Mouse (Mus musculus) G1E-ER4 (cell line): ENCODE data around the gene Gosr1. TPM values are rescaled to one million over a fixed set of nuclear protein-coding genes. Genes with fewer than 3 reads are reported as not detected.

Experiments used
- GATA1 ChIP-seq: IDR thresholded peaks from one replicate; pipeline ENCODE4 v1.8.0; 2012; ENCODE audit warnings: low read length, inconsistent platforms
- polyA plus RNA-seq: library from polyadenylated mRNA; stranded (reverse); fragments of >175 nt; gene quantifications from 2 replicates; pipeline ENCODE4 v1.2.3, GENCODE M21; 2012

The Gosr1 gene
- polyA plus RNA-seq, 1 experiment, result 1.4 TPM

GRCm38 (mm10) chr11:76748819-76749218 lies 14.6 kb downstream of the Gosr1 start:
- TF ChIP-seq GATA1, result no peak

DNA sequence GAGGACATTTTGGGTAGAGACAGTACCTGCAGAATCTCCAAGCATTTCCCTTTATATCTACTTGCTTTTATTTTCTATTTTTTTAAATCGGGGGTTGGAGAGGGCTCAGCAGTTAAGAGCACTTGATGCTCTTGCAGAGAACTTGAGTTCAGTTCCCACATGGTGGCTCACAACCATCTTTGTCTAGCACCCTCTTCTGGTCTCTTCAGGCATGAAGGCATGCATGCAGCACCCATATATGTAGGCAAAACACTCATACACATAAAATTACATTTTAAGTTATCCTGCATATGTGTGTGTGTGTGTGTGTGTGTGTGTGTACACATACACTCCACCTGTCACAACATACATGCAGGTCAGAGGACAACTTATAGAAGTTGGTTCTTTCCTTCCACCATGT lies 17.5 kb downstream of the Gosr1 start:
- no peak for TF ChIP-seq GATA1

DNA sequence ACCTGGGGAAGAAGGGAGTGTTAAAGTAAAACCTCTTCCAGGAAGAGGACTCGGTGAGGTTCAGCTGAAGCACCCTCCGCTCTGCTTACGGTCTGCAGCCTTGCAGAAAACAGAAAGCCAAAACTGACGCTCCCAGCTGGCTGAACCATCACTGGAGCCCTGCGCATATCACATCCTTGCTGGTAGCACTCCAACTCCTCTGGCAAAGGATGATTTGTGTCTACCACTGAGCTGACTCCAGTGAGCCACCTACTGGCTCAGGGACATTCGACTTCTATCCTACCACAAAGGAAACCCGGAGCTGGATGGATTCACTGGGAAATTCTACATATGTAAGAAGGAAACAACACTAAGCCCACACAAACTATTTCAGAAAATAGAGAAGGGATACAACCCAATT lies 18.8 kb downstream of the Gosr1 start:
- TF ChIP-seq GATA1, result no peak

DNA sequence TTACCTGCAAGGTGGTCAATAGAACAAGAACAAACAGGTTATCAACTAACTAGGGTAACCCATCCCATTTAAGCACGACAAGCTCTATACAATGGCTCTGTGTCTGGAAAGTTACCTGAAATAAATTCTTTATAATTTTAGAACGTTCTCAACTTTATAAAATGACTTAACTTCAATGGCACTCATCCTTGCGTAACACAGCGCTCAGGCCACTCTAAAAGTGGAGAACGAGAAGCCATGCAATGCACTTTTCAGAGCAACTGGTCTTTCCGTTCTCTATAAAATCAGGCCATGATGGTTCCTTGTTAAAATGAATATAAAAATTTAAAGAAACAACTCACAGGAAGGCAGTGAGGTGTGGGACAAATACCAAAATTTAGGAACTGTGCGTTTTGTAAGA lies 20.9 kb downstream of the Gosr1 start:
- TF ChIP-seq GATA1, result no peak

DNA sequence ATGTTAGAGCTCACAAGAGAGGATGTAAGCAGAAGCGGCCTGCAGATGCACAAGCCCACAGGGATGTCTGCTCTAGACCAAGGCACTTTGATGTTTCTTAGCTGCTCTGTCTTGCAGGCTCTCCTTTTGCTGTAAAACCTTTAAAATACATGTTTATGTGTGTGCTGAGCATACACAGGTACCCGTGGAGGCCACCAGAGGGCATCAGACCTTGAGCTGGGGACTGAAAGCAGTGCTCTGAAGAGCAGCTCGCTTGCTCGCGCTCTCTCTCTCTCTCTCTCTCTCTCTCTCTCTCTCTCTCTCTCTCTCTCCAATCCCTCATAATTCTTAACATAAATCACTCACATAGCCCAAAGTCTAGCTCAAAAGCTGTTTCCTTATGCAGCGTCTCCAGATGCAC lies 24.3 kb downstream of the Gosr1 start:
- no peak for TF ChIP-seq GATA1

GRCm38 (mm10) chr11:76735753-76736324 lies 27.5 kb downstream of the Gosr1 start:
- TF ChIP-seq GATA1, result no peak

DNA sequence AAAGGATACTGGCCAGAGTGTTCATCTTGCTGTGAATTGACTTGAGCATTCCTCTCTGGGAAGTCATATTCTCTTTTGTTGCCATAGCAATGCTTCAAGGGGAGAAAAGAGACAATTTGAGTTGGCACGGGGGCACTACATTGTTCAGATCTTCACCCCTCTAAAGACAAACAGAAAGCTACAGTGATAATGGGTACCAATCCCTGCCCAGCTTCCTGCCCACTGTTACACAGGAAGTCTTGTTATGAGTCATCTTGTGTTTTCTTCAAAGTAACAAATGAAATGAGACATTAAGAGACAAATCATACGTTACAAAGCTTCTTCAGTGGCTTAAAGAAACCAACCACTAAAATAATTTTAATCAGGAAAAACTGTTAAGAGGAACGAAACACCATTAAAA lies 28.8 kb downstream of the Gosr1 start:
- no peak for TF ChIP-seq GATA1

GRCm38 (mm10) chr11:76730650-76731049 lies 32.7 kb downstream of the Gosr1 start:
- TF ChIP-seq GATA1, result no peak

GRCm38 (mm10) chr11:76728093-76728492 lies 35.3 kb downstream of the Gosr1 start:
- TF ChIP-seq GATA1, result no peak

DNA sequence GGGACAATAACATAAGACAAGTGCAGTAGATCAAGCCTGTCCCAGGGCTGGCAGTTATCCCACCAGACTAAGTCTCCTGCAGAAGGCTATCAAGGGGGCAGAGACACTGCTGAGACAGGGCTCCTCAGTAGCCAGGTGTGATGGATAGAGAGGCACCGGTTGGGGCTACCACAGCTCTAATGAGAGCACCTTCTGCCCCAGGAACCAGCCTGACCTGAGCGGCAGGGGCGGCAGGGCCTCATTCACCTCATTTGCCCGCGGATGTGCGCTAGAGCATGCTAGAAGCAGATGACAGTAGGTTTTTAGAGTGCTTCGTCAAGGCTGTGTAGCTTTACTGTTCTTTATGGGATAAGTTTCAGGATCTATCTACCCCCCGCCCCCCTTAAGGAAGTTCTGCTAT lies 39.5 kb downstream of the Gosr1 start:
- TF ChIP-seq GATA1, result no peak

DNA sequence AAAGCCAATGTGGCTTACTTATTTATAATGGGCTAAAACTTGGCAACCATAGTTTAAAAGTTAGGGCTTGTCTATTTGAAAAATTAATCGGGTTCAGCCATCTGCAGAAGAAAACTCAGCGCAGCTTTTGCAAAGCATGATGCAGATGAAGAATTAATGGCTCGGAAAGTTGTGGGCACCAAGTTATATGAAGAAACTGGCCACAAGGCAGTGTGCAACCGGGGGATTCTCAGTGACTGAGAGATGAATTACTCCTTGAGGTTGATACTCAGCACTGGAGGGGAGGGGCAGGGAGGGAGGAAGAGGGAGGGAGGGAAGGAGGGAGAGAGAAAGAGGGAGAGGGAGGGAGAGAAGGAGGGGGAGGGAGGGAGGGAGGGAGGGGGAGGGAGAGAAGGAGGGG lies 46.4 kb downstream of the Gosr1 start:
- TF ChIP-seq GATA1, result no peak

- no peak for TF ChIP-seq GATA1
Observed at GRCm38 (mm10) chr11:76709625-76710452, 53.5 kb downstream of the Gosr1 start.

DNA sequence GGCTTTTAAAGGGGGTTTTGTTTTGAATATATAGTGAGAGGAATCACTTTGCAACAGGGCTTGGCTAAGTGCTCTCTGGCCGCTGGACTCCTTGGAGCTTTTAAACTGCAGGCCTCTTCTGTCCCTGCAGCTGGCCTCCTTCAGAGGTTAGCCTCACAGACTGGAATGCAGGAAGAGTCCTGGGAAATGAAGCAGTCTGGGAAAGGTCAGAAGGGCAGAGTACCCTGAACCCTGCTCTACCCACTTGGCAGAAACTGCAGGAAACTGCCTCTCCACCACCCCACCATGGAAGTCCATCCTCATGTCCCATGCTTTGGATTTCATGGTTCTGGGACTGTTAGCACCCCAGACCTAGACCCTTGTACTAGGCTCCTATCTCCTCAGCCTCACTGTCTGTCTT lies 54.5 kb downstream of the Gosr1 start:
- TF ChIP-seq GATA1, result no peak

DNA sequence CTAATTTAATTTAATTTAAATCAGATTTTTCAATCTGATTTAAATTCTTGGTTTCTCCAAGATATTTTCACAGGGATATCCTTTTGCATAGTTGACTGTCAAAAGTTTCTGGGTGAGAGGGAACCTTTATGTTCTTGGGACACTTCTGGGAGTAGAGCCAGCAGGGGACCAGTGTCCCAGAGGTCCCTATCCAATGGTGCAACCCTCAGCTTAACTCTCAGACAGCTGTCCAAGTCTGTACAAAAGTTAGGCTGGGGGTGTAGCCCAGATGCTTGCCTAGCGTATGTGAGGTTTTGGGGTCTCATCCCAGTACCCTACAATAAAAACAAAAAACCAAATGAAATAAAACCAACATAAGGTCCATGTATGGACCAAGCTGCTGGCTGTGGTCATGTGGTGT lies 55.3 kb downstream of the Gosr1 start:
- TF ChIP-seq GATA1, result no peak

DNA sequence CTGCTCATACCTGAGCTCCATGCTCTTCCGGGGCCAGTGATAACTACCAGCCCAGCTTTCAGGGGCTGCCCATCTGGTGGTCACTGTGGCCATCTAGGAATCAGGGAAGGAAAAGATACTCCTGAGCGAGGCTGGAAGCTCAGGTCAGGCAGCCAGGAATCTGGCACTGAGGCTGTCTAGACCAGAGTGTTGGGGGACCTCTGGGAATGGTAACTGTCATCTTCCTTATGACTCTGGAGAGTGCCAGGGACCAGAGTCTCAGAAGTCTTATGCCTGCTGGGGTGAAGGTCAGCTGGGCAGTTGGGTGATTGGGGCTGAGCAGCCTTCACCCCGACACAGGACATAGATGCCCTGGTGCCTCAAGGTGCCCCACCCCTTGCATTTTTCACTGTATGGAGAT lies 55.7 kb downstream of the Gosr1 start:
- no peak for TF ChIP-seq GATA1

- TF ChIP-seq GATA1, result no peak
Observed at GRCm38 (mm10) chr11:76699626-76700025, 63.8 kb downstream of the Gosr1 start.

DNA sequence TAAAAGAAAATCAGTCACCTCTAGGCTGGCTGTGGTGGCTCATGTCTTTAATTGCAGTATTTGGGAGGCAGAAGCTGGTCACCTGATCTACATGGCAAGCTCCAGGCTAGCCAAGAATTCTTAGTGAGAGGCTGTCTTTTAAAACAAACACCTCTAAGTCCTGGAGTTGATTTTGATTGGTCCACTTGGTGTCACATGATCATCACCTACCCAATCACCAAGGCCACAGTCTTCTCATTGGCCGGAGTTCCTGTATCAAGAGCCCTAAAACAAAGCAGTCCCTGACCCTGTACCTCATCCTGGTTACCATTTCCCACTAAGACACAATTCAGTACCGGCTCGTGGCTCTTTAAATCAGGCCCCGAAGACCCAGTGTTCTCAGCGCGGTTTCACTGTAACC lies 67.6 kb downstream of the Gosr1 start:
- TF ChIP-seq GATA1, result no peak
